Comparison of ENCODE assay signal across 10 mouse cellular contexts in genomic region chr1:193370096-193370495, GRCm38 (mm10). TPM values are rescaled to one million over a fixed set of nuclear protein-coding genes. Genes with fewer than 3 reads are reported as not detected.
DNase-seq lines count a peak whose midpoint lies in the region; ATAC-seq and TF ChIP-seq lines count a peak whose summit lies in the region.
"Had no signal": no experiment of that assay in that cellular context is flagged by ENCODE, and none has a peak within 500 bp of the region (broad histone marks: within the 10 kb centered on the region; RNA-seq: fewer than 3 reads in every experiment).

TSS of gene Camk1g (minus strand) at chr1:193370298.

- H3K9ac ChIP-seq in kidney, embryonic 14.5 days (ENCODE audit: low read depth, low read length): peak within 1 kb of the TSS; percentile 62
- H3K9ac ChIP-seq in hindbrain, embryonic 11.5 days (ENCODE audit: low read depth, low read length): 0 out of 2 replicates have a peak within 1 kb of the TSS, but pooled peaks have one; percentile 2
- H3K9ac ChIP-seq: liver, embryonic 14.5 days had no signal

- H3K27ac ChIP-seq in kidney, embryonic 14.5 days (ENCODE audit: low read depth, low read length): no peak within 1 kb of the TSS
- H3K27ac ChIP-seq in hindbrain, embryonic 11.5 days (ENCODE audit: low read depth, low read length): no peak within 1 kb of the TSS
- H3K27ac ChIP-seq in small intestine, adult 2 months (ENCODE audit: insufficient read depth, low read depth, low read length): no peak within 1 kb of the TSS
- H3K27ac ChIP-seq: liver, embryonic 14.5 days had no signal

- peaks cover 14% of the 10 kb centered on the region; the same call in 1 of the 2 replicates for H3K4me1 ChIP-seq in kidney, embryonic 14.5 days (ENCODE audit: control insufficient read depth, insufficient read depth, low read length)
- no peaks in the 10 kb centered on the region; the same call in 1 of the 2 replicates for H3K4me1 ChIP-seq in hindbrain, embryonic 11.5 days (replicated peaks; ENCODE audit: control insufficient read depth, insufficient read depth, low read length)
- H3K4me1 ChIP-seq in small intestine, adult 2 months (ENCODE audit: control insufficient read depth, insufficient read depth, insufficient read length, low read length): no peaks in the 10 kb centered on the region

- H3K27me3 ChIP-seq in kidney, embryonic 14.5 days (ENCODE audit: control insufficient read depth, insufficient read depth, low read length): no peaks in the 10 kb centered on the region
- H3K27me3 ChIP-seq in hindbrain, embryonic 11.5 days (ENCODE audit: control insufficient read depth, insufficient read depth, low read length): no peaks in the 10 kb centered on the region
- H3K27me3 ChIP-seq in small intestine, adult 2 months (ENCODE audit: control insufficient read depth, insufficient read depth, low read length): no peaks in the 10 kb centered on the region

- intact Hi-C loops in left cerebral cortex, postnatal 25 days (cut with DNase I): no loop called here

- no peak for TF ChIP-seq POLR2A in small intestine, adult 2 months (IDR thresholded peaks at IDR 0.05; ENCODE audit: low read depth, low read length)

- no peaks in the 10 kb centered on the region for H3K9me3 ChIP-seq in kidney, embryonic 14.5 days (ENCODE audit: control insufficient read depth, low read length)
- H3K9me3 ChIP-seq in hindbrain, embryonic 11.5 days (ENCODE audit: control insufficient read depth, low read length): no peaks in the 10 kb centered on the region

- peak within 1 kb of the TSS; percentile 58 for H3K4me2 ChIP-seq in kidney, embryonic 14.5 days (replicated peaks; ENCODE audit: low read depth, low read length)
- H3K4me2 ChIP-seq in hindbrain, embryonic 11.5 days (replicated peaks; ENCODE audit: low read depth, low read length): peak within 1 kb of the TSS; percentile 28

- peak; percentile 88 for ATAC-seq in kidney, embryonic 14.5 days (ENCODE audit: low FRiP score, low TSS enrichment)
- peak; percentile 87 for ATAC-seq in hindbrain, embryonic 11.5 days (ENCODE audit: low FRiP score)

- H3K36me3 ChIP-seq in kidney, embryonic 14.5 days (ENCODE audit: control insufficient read depth, insufficient read depth, low read length): no peaks in the 10 kb centered on the region
- no peaks in the 10 kb centered on the region for H3K36me3 ChIP-seq in hindbrain, embryonic 11.5 days (ENCODE audit: control insufficient read depth, insufficient read depth, low read length)
- H3K36me3 ChIP-seq in small intestine, adult 2 months (ENCODE audit: control insufficient read depth, insufficient read depth, low read length): no peaks in the 10 kb centered on the region

- H3K4me3 ChIP-seq in kidney, embryonic 14.5 days (ENCODE audit: low read length): peak within 1 kb of the TSS; percentile 45
- H3K4me3 ChIP-seq in hindbrain, embryonic 11.5 days (ENCODE audit: low read depth, low read length): peak within 1 kb of the TSS; percentile 23
- H3K4me3 ChIP-seq in small intestine, adult 2 months (ENCODE audit: low read depth, low read length): peak within 1 kb of the TSS; percentile 25; the same call in 1 of the 2 replicates

- no peak for TF ChIP-seq CTCF in small intestine, adult 2 months (IDR thresholded peaks at IDR 0.05; ENCODE audit: extremely low read depth, insufficient read length, insufficient replicate concordance, low read depth, low read length)

- no peak for DNase-seq in kidney, adult 8-10 months
- peak; percentile 67 for DNase-seq in embryo, embryonic 10 days (ENCODE audit: low spot score)
- peak; percentile 75 for DNase-seq in hindbrain, embryonic 11.5 days (ENCODE audit: low spot score)
- peak in 1 of 2 experiments; percentile 84 for DNase-seq in left cerebral cortex, postnatal 25 days (ENCODE audit: low spot score in 2 of 2)
- DNase-seq in gastrocnemius, postnatal 10 days: no peak
- DNase-seq in right cerebral cortex, postnatal 36 days (ENCODE audit: low spot score in 2 of 2): no peak

- WGBS in kidney, embryonic 14.5 days: 0% methylated on average over 2 of the region's 2 CpGs
- WGBS in hindbrain, embryonic 11.5 days: 0% methylated on average over 2 of the region's 2 CpGs
- WGBS in small intestine, adult 2 months: 10% methylated on average over 2 of the region's 2 CpGs

RNA-seq across cellular contexts. Expression of gene Camk1g, which starts in this region (rescaled TPM):
- 10.2 and 13.4 TPM in 2 replicates for polyA plus RNA-seq in kidney, embryonic 14.5 days (2014; fragmentation: Nextera tagmentation; extraction: Ambion mirVana)
- polyA plus RNA-seq in hindbrain, embryonic 11.5 days (2014; fragmentation: Nextera tagmentation; extraction: Ambion mirVana): 12.2 and 13.7 TPM in 2 replicates
- 10 to 100 TPM; 36.9 to 51.0 TPM for total RNA-seq in left cerebral cortex, postnatal 25 days (2021)
- polyA plus RNA-seq in small intestine, adult 2 months (2012; rRNA removed): 0.30 and 0.41 TPM in 2 replicates
- total RNA-seq in gastrocnemius, postnatal 10 days (2021): under 1 TPM; 0.42 to 0.47 TPM
- total RNA-seq: MEL had no signal

Comparison
In these comparisons a context has a peak if more than half of its experiments do, and no peak if none do; other contexts are left out.
1. RNA of gene Camk1g (total RNA-seq): 36.9 to 51.0 TPM in left cerebral cortex, postnatal 25 days; 0.42 to 0.47 TPM in gastrocnemius, postnatal 10 days; every median in the first group is over 10 times any median in the second.
2. DNase-seq: peak in embryo, embryonic 10 days (single experiment) and hindbrain, embryonic 11.5 days (single experiment); none in kidney, adult 8-10 months (0 of 2), gastrocnemius, postnatal 10 days (single experiment) and right cerebral cortex, postnatal 36 days (0 of 2).
3. Peak in every context shown above with its lines, with median percentiles within 50 percentile points of each other: H3K4me3 ChIP-seq.